Mouse (Mus musculus) spleen, adult 2 months (tissue): ENCODE data around the gene Micu1.

Experiments used
- CTCF ChIP-seq: fragments of 200-500 bp; IDR thresholded peaks from 2 replicates; pipeline ENCODE4 v1.5.1; 2011; ENCODE audit warnings: mild to moderate bottlenecking, inconsistent platforms; ENCODE audit not compliant: insufficient read depth, insufficient read length, insufficient replicate concordance; ENCODE audit errors: extremely low read depth
- POLR2A ChIP-seq: fragments of 200-500 bp; IDR thresholded peaks from 2 replicates; pipeline ENCODE4 v1.6.1; 2011; ENCODE audit warnings: low read depth, low read length, inconsistent platforms

DNA sequence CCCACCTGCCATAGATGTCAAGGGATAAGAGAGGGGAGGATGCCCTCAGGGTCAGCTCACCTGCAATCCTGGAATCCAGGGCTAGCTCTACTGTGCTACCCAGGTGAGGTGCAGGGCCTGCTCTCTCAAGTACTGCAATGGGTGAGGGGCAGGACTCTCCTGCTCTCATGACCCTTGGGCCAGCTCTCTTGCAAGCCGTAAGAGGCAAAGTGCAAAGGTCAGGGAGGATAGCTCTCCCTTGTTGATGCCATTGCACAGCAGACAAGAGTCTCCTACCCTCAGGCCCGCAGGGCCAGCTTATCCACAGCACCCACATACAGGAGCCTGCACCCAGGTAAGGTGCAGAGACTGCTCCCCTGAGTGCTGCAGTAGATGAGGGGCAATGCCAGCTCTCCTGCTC is 15.2 kb upstream of the Micu1 start:
- TF ChIP-seq POLR2A (no peak), CTCF (no peak)
